Comparison of ENCODE assay signal across 8 mouse cellular contexts in genomic region chr16:20424719-20425650, GRCm38 (mm10). TPM values are rescaled to one million over a fixed set of nuclear protein-coding genes. Genes with fewer than 3 reads are reported as not detected.
DNase-seq lines count a peak whose midpoint lies in the region; ATAC-seq and TF ChIP-seq lines count a peak whose summit lies in the region.

No protein-coding gene starts in this region.

- H3K4me1 ChIP-seq in neural tube, embryonic 11.5 days (ENCODE audit: control insufficient read depth, insufficient read depth, low read length): peaks cover 7% of the 10 kb centered on the region; the same call in 1 of the 2 replicates
- H3K4me1 ChIP-seq in embryonic facial prominence, embryonic 15.5 days: peaks cover 16% of the 10 kb centered on the region
- no peaks in the 10 kb centered on the region for H3K4me1 ChIP-seq in hindbrain, embryonic 11.5 days (replicated peaks; ENCODE audit: control insufficient read depth, insufficient read depth, low read length)
- peaks cover 50% of the 10 kb centered on the region for H3K4me1 ChIP-seq in liver, embryonic 12.5 days

- peaks cover 31% of the 10 kb centered on the region for H3K79me2 ChIP-seq in myocyte (ENCODE audit: control insufficient read depth, insufficient read depth)

- peak overlapping the region; percentile 79 for H3K9ac ChIP-seq in neural tube, embryonic 11.5 days (ENCODE audit: low read length)
- H3K9ac ChIP-seq in embryonic facial prominence, embryonic 15.5 days: peak overlapping the region; percentile 72
- H3K9ac ChIP-seq in hindbrain, embryonic 11.5 days (ENCODE audit: low read depth, low read length): peak overlapping the region; percentile 81
- H3K9ac ChIP-seq in liver, embryonic 12.5 days: peak overlapping the region; percentile 83

- TF ChIP-seq POLR2A in myocyte (IDR thresholded peaks at IDR 0.05; ENCODE audit: insufficient read length, low read depth): no peak

- H3K9me3 ChIP-seq in neural tube, embryonic 11.5 days (ENCODE audit: control insufficient read depth, low read length): no peaks in the 10 kb centered on the region
- no peaks in the 10 kb centered on the region for H3K9me3 ChIP-seq in embryonic facial prominence, embryonic 15.5 days (replicated peaks)
- H3K9me3 ChIP-seq in hindbrain, embryonic 11.5 days (ENCODE audit: control insufficient read depth, low read length): no peaks in the 10 kb centered on the region
- H3K9me3 ChIP-seq in liver, embryonic 12.5 days (replicated peaks): no peaks in the 10 kb centered on the region

- 61% methylated on average over 10 of the region's 10 CpGs for WGBS in neural tube, embryonic 11.5 days
- WGBS in embryonic facial prominence, embryonic 15.5 days: 40% methylated on average over 10 of the region's 10 CpGs
- 63% methylated on average over 10 of the region's 10 CpGs for WGBS in hindbrain, embryonic 11.5 days
- 24% methylated on average over 10 of the region's 10 CpGs for WGBS in liver, embryonic 12.5 days (ENCODE audit: insufficient replicate concordance)

- no peak; the same call in 1 of the 2 replicates for ATAC-seq in neural tube, embryonic 11.5 days (ENCODE audit: insufficient read depth, low FRiP score, low TSS enrichment)
- ATAC-seq in embryonic facial prominence, embryonic 15.5 days (ENCODE audit: insufficient number of reproducible peaks, low FRiP score, low TSS enrichment, low read depth): no peak
- ATAC-seq in hindbrain, embryonic 11.5 days (ENCODE audit: low FRiP score): no peak
- no peak for ATAC-seq in liver, embryonic 12.5 days

- H3ac ChIP-seq in myocyte (ENCODE audit: control insufficient read depth, insufficient read length): peak overlapping the region; percentile 4

- peaks cover 6% of the 10 kb centered on the region for H3K36me3 ChIP-seq in neural tube, embryonic 11.5 days (ENCODE audit: control insufficient read depth, insufficient read depth, low read length)
- H3K36me3 ChIP-seq in embryonic facial prominence, embryonic 15.5 days: peaks cover 14% of the 10 kb centered on the region; the same call in 1 of the 2 replicates
- no peaks in the 10 kb centered on the region for H3K36me3 ChIP-seq in hindbrain, embryonic 11.5 days (ENCODE audit: control insufficient read depth, insufficient read depth, low read length)
- H3K36me3 ChIP-seq in liver, embryonic 12.5 days: peaks cover 20% of the 10 kb centered on the region
- H3K36me3 ChIP-seq in myocyte (ENCODE audit: control insufficient read depth, insufficient read depth): peaks cover 9% of the 10 kb centered on the region

- H3K27ac ChIP-seq in neural tube, embryonic 11.5 days (ENCODE audit: low read depth, low read length): peak overlapping the region; percentile 70; the same call in 1 of the 2 replicates
- peak overlapping the region; percentile 94 for H3K27ac ChIP-seq in embryonic facial prominence, embryonic 15.5 days (replicated peaks)
- no peak overlapping the region for H3K27ac ChIP-seq in hindbrain, embryonic 11.5 days (ENCODE audit: low read depth, low read length)
- peak overlapping the region; percentile 90 for H3K27ac ChIP-seq in liver, embryonic 12.5 days

- no peak for DNase-seq in neural tube, embryonic 11.5 days (ENCODE audit: low spot score)
- no peak for DNase-seq in neural tube, embryonic 10.5 days (ENCODE audit: extremely low spot score, low spot score)
- DNase-seq in hindbrain, embryonic 11.5 days (ENCODE audit: low spot score): peak; percentile 1
- DNase-seq in gastrocnemius, postnatal 25 days: no peak
- DNase-seq in urinary bladder, postnatal 4 days (ENCODE audit: low spot score in 2 of 2): no peak

- H3K27me3 ChIP-seq in neural tube, embryonic 11.5 days (ENCODE audit: control insufficient read depth, insufficient read depth, low read length): no peaks in the 10 kb centered on the region
- H3K27me3 ChIP-seq in embryonic facial prominence, embryonic 15.5 days: no peaks in the 10 kb centered on the region
- no peaks in the 10 kb centered on the region for H3K27me3 ChIP-seq in hindbrain, embryonic 11.5 days (ENCODE audit: control insufficient read depth, insufficient read depth, low read length)
- no peaks in the 10 kb centered on the region for H3K27me3 ChIP-seq in liver, embryonic 12.5 days (replicated peaks)
- H3K27me3 ChIP-seq in myocyte (ENCODE audit: control insufficient read depth, insufficient read depth, insufficient read length): no peaks in the 10 kb centered on the region

- H3K4me3 ChIP-seq in neural tube, embryonic 11.5 days (ENCODE audit: low read depth, low read length): peak overlapping the region; percentile 73
- peak overlapping the region; percentile 89 for H3K4me3 ChIP-seq in embryonic facial prominence, embryonic 15.5 days (replicated peaks)
- peak overlapping the region; percentile 74 for H3K4me3 ChIP-seq in hindbrain, embryonic 11.5 days (ENCODE audit: low read depth, low read length)
- peak overlapping the region; percentile 82 for H3K4me3 ChIP-seq in liver, embryonic 12.5 days
- peak overlapping the region; percentile 79 for H3K4me3 ChIP-seq in myocyte

- peak overlapping the region; percentile 69 for H3K4me2 ChIP-seq in neural tube, embryonic 11.5 days (ENCODE audit: low read depth)
- H3K4me2 ChIP-seq in embryonic facial prominence, embryonic 15.5 days (replicated peaks): peak overlapping the region; percentile 73
- H3K4me2 ChIP-seq in hindbrain, embryonic 11.5 days (replicated peaks; ENCODE audit: low read depth, low read length): peak overlapping the region; percentile 64
- peak overlapping the region; percentile 89 for H3K4me2 ChIP-seq in liver, embryonic 12.5 days
- peak overlapping the region; percentile 86 for H3K4me2 ChIP-seq in myocyte (ENCODE audit: low read depth)

TF ChIP-seq in myocyte, 11 proteins besides CTCF, POLR2A, EP300 and RAD21:
- TF ChIP-seq POLR2AphosphoS2 (IDR thresholded peaks at IDR 0.05; ENCODE audit: insufficient read length, low read depth) (no peak), MYOD1 (IDR thresholded peaks at IDR 0.05; ENCODE audit: control insufficient read depth in 1 of 3, insufficient read length in 2 of 3, low read depth in 2 of 3) (no peak), USF1 (IDR thresholded peaks at IDR 0.05; ENCODE audit: low read depth) (no peak), SRF (IDR thresholded peaks at IDR 0.05; ENCODE audit: control insufficient read depth, insufficient read length, low read depth) (no peak), MYOG (IDR thresholded peaks at IDR 0.05; ENCODE audit: control insufficient read depth in 1 of 3, insufficient read depth in 1 of 3, insufficient read length in 2 of 3, low read depth in 2 of 3) (no peak), REST (IDR thresholded peaks at IDR 0.05; ENCODE audit: insufficient read depth, insufficient read length) (no peak), MAX (IDR thresholded peaks at IDR 0.05; ENCODE audit: low read depth) (no peak), TCF12 (IDR thresholded peaks at IDR 0.05; ENCODE audit: insufficient read depth, poor library complexity, severe bottlenecking) (no peak), CEBPB (IDR thresholded peaks at IDR 0.05; ENCODE audit: insufficient read depth, poor library complexity, severe bottlenecking) (no peak), TCF3 (IDR thresholded peaks at IDR 0.05; ENCODE audit: insufficient read length, low read depth) (no peak), E2F4 (IDR thresholded peaks at IDR 0.05; ENCODE audit: insufficient read depth) (no peak)

RNA-seq across cellular contexts. Expression of gene Abcc5, which starts 1.2 kb away (rescaled TPM):
- polyA plus RNA-seq in neural tube, embryonic 11.5 days (2014; fragmentation: Nextera tagmentation; extraction: Ambion mirVana): 74.4 and 80.9 TPM in 2 replicates
- 67.0 and 74.1 TPM in 2 replicates for polyA plus RNA-seq in embryonic facial prominence, embryonic 15.5 days (2015; fragmentation: Nextera tagmentation; extraction: Ambion mirVana)
- 65.4 and 89.9 TPM in 2 replicates for polyA plus RNA-seq in hindbrain, embryonic 11.5 days (2014; fragmentation: Nextera tagmentation; extraction: Ambion mirVana)
- 28.6 and 30.3 TPM in 2 replicates for polyA plus RNA-seq in liver, embryonic 12.5 days (2016; fragmentation: Nextera tagmentation; extraction: Ambion mirVana)
- polyA plus RNA-seq in myocyte (2012; fragmentation: generic; extraction: Trizol): 23.1 TPM
- 10 to 100 TPM; 51.1 to 53.5 TPM for total RNA-seq in gastrocnemius, postnatal 25 days (2021)
